Comparison of ENCODE assay signal across 9 mouse cellular contexts in genomic region chr2:70838536-70839216, GRCm38 (mm10). TPM values are rescaled to one million over a fixed set of nuclear protein-coding genes. Genes with fewer than 3 reads are reported as not detected.
A peak's percentile ranks its signal among the peaks of the same experiment; 100 is the strongest.
DNase-seq lines count a peak whose midpoint lies in the region; ATAC-seq lines count a peak whose summit lies in the region.
"Had no signal": no experiment of that assay in that cellular context is flagged by ENCODE, and none has a peak within 500 bp of the region (broad histone marks: within the 10 kb centered on the region; RNA-seq: fewer than 3 reads in every experiment).

No protein-coding gene starts in this region.

- peak; percentile 58 for ATAC-seq in inflammation-experienced regulatory T-cells, adult 6 months
- ATAC-seq: midbrain, embryonic 16.5 days had no signal

- peak; percentile 10 for DNase-seq in urinary bladder, postnatal 14 days (ENCODE audit: low spot score)
- no peak for DNase-seq in urinary bladder, postnatal 10 days (ENCODE audit: low spot score)
- DNase-seq in lung, postnatal 25 days (ENCODE audit: low spot score): peak; percentile 10
- DNase-seq in yolk sac, embryonic 10.5 days (ENCODE audit: low spot score): peak; percentile 74
- no peak for DNase-seq in cerebellum, adult 11 months
- no peak for DNase-seq in layer of hippocampus, postnatal 10 days (ENCODE audit: low spot score in 2 of 2)
- DNase-seq: cerebellum, adult 9-11 months had no signal

RNA-seq across cellular contexts. Expression of gene Tlk1, which starts 13.1 kb away (rescaled TPM):
- polyA plus RNA-seq in inflammation-experienced regulatory T-cells, adult 6 months (2017; shearing (Covaris generic)): 10 to 100 TPM; 30.5 to 45.3 (median 44.1) TPM
- total RNA-seq in layer of hippocampus, postnatal 10 days (2021): 10 to 100 TPM; 61.8 to 63.8 TPM

Comparison
In these comparisons a context has a peak if more than half of its experiments do, and no peak if none do; other contexts are left out.
1. DNase-seq: peak in urinary bladder, postnatal 14 days (single experiment), lung, postnatal 25 days (single experiment) and yolk sac, embryonic 10.5 days (single experiment); none in urinary bladder, postnatal 10 days (single experiment), cerebellum, adult 11 months (single experiment) and layer of hippocampus, postnatal 10 days (0 of 2).